Mouse (Mus musculus): Measurements from ENCODE around the gene Sorbs2. TPM values are rescaled to one million over a fixed set of nuclear protein-coding genes. Genes with fewer than 3 reads are reported as not detected.

The Sorbs2 gene
- polyA plus RNA-seq (2016; fragmentation: Nextera tagmentation; extraction: Ambion mirVana): 113 and 115 TPM in 2 replicates

GRCm38 (mm10) chr8:45507634-45508321, at the start of gene Sorbs2:
TSS of gene Sorbs2 (plus strand) at chr8:45507788.
- H3K27me3 ChIP-seq: peaks cover 8% of the 10 kb centered on the region; the same call in 1 of the 2 replicates
- 4% methylated on average over 16 of the region's 16 CpGs for WGBS
- H3K4me1 ChIP-seq: peaks cover 17% of the 10 kb centered on the region
- H3K27ac ChIP-seq: peak within 1 kb of the TSS; percentile 86
- H3K4me3 ChIP-seq (replicated peaks): peak within 1 kb of the TSS; percentile 39
- peak within 1 kb of the TSS; percentile 54 for H3K4me2 ChIP-seq
- peak; percentile 92 for ATAC-seq (ENCODE audit: low FRiP score)
- H3K36me3 ChIP-seq (replicated peaks): no peaks in the 10 kb centered on the region
- H3K9me3 ChIP-seq: no peaks in the 10 kb centered on the region
- H3K9ac ChIP-seq: peak within 1 kb of the TSS; percentile 65

DNA sequence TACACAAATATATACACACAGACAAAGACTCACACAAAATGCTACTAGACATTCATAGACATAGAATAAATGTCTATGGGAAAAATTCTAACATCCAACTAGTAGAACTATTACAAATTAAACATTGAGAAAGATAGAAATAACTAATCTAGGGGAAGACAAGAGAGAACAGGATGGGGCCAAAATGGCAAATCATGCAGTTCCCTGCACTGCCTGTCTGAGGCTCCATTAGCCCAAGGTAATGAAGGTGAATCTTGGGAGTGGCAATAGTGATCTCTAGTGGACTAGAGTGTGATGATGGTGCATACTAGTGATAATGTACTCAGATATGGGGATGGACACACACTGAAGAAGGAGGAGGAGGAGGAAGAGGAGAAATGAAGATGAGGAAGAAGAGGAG, 49.7 kb upstream of the Sorbs2 start:
- Histone ChIP-seq H3K9me3 (no peaks in the 10 kb centered on the region), H3K27me3 (no peaks in the 10 kb centered on the region), H3K36me3 (replicated peaks) (no peaks in the 10 kb centered on the region), H3K4me2 (no peak overlapping the region), H3K9ac (no peak overlapping the region), H3K4me3 (replicated peaks) (no peak overlapping the region), H3K4me1 (no peaks in the 10 kb centered on the region), H3K27ac (no peak overlapping the region)
- ATAC-seq (ENCODE audit: low FRiP score): no peak

- no peak; the same call in 1 of the 2 replicates for ATAC-seq (ENCODE audit: low FRiP score)
- WGBS: 57% methylated on average over 2 of the region's 2 CpGs
Measured at GRCm38 (mm10) chr8:45469006-45469405, 38.6 kb upstream of the Sorbs2 start.

DNA sequence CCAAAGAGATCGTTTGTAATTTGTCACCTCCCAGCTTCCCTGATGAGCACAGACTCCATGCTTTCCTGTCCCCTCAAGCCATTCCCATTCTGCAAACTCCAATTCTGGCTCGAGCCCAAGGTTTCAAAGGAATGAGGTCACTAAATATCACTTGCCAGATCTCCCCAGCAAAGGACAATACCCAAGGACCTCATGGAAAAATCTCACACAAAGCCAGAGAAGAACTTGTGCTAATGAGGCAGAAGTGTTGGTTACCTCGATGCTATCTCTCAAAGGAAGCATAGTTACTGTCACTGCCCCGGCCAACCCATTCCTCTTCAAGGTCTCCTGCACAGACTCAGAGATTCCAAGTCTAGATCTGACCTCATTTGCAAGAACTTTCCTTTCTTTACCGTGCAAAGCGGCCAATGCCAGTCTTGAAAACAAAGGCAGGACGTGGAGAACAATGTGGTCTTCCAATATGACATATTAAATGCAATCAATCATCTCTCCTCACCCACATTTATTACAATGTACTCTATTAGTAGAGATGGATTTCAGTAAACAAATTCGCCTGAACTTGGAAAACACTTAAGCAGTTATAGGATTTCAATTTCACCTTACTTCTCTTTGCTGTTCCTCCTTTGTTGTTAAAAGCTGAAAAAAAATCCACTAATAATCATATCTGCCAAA, 37.9 kb upstream of the Sorbs2 start:
- H3K4me2 ChIP-seq: no peak overlapping the region; the same call in 1 of the 2 replicates
- no peak overlapping the region for H3K4me3 ChIP-seq (replicated peaks)
- 51% methylated on average over 8 of the region's 8 CpGs for WGBS
- peak overlapping the region; percentile 50 for H3K27ac ChIP-seq
- H3K9ac ChIP-seq: no peak overlapping the region
- no peaks in the 10 kb centered on the region for H3K9me3 ChIP-seq
- peaks cover 3% of the 10 kb centered on the region; the same call in 1 of the 2 replicates for H3K4me1 ChIP-seq
- H3K27me3 ChIP-seq: no peaks in the 10 kb centered on the region
- peak; percentile 63; the same call in 1 of the 2 replicates for ATAC-seq (ENCODE audit: low FRiP score)
- no peaks in the 10 kb centered on the region for H3K36me3 ChIP-seq (replicated peaks)

More at GRCm38 (mm10) chr8:45469006-45469405, 38.6 kb upstream of the Sorbs2 start:
- Histone ChIP-seq H3K27ac (peak overlapping the region; percentile 50; the same call in 1 of the 2 replicates), H3K4me2 (no peak overlapping the region), H3K27me3 (no peaks in the 10 kb centered on the region), H3K4me1 (peaks cover 3% of the 10 kb centered on the region; the same call in 1 of the 2 replicates), H3K36me3 (replicated peaks) (no peaks in the 10 kb centered on the region), H3K9ac (no peak overlapping the region), H3K4me3 (replicated peaks) (no peak overlapping the region), H3K9me3 (no peaks in the 10 kb centered on the region)

- 89% methylated on average over 4 of the region's 4 CpGs for WGBS
- ATAC-seq (ENCODE audit: low FRiP score): no peak
Measured at GRCm38 (mm10) chr8:45480886-45481285, 26.7 kb upstream of the Sorbs2 start.

GRCm38 (mm10) chr8:45486281-45486680, 21.3 kb upstream of the Sorbs2 start:
- Histone ChIP-seq H3K36me3 (replicated peaks) (no peaks in the 10 kb centered on the region), H3K27ac (no peak overlapping the region), H3K27me3 (no peaks in the 10 kb centered on the region), H3K4me3 (replicated peaks) (no peak overlapping the region), H3K9me3 (no peaks in the 10 kb centered on the region), H3K9ac (no peak overlapping the region), H3K4me2 (no peak overlapping the region), H3K4me1 (no peaks in the 10 kb centered on the region)
- no peak for ATAC-seq (ENCODE audit: low FRiP score)
- WGBS: 66% methylated on average over 3 of the region's 3 CpGs

More at GRCm38 (mm10) chr8:45480886-45481285, 26.7 kb upstream of the Sorbs2 start:
- Histone ChIP-seq H3K27ac (no peak overlapping the region), H3K4me3 (replicated peaks) (no peak overlapping the region), H3K4me1 (no peaks in the 10 kb centered on the region), H3K9me3 (peaks cover 4% of the 10 kb centered on the region; the same call in 1 of the 2 replicates), H3K36me3 (replicated peaks) (no peaks in the 10 kb centered on the region), H3K4me2 (no peak overlapping the region), H3K9ac (no peak overlapping the region), H3K27me3 (no peaks in the 10 kb centered on the region)

DNA sequence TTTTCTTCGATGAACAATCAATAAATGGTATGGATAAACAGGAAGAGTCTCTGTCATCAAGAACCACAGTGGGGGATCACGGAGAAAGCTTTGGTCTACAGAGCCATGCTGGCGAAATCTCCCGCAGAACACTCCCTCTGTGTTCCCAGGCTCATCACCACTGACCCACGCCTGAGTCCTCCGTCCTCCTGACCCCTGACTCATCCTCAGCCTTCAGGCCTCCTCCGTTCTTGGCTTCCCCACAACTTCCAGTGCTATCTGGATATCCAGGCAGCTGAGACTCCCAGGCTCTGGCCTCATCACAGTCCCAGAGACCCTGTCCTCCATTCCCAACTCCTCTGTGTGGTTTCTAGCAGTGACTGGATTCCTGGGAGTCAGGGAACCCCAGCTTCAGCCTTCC, 3.6 kb upstream of the Sorbs2 start:
- ATAC-seq (ENCODE audit: low FRiP score): no peak
- 81% methylated on average over 7 of the region's 7 CpGs for WGBS
- H3K9ac ChIP-seq: no peak overlapping the region
- H3K36me3 ChIP-seq (replicated peaks): no peaks in the 10 kb centered on the region
- no peak overlapping the region for H3K4me2 ChIP-seq
- H3K4me3 ChIP-seq (replicated peaks): no peak overlapping the region
- no peak overlapping the region for H3K27ac ChIP-seq
- no peaks in the 10 kb centered on the region for H3K9me3 ChIP-seq
- peaks cover 17% of the 10 kb centered on the region for H3K4me1 ChIP-seq
- H3K27me3 ChIP-seq: peaks cover 8% of the 10 kb centered on the region; the same call in 1 of the 2 replicates

- Histone ChIP-seq H3K4me3 (replicated peaks) (no peak overlapping the region), H3K4me1 (peaks cover 17% of the 10 kb centered on the region), H3K36me3 (replicated peaks) (no peaks in the 10 kb centered on the region), H3K9me3 (no peaks in the 10 kb centered on the region), H3K9ac (no peak overlapping the region), H3K4me2 (no peak overlapping the region), H3K27ac (no peak overlapping the region), H3K27me3 (peaks cover 8% of the 10 kb centered on the region; the same call in 1 of the 2 replicates)
- ATAC-seq (ENCODE audit: low FRiP score): no peak
- WGBS: 83% methylated on average over 4 of the region's 4 CpGs
Measured at GRCm38 (mm10) chr8:45506376-45506775, 1.2 kb upstream of the Sorbs2 start.

DNA sequence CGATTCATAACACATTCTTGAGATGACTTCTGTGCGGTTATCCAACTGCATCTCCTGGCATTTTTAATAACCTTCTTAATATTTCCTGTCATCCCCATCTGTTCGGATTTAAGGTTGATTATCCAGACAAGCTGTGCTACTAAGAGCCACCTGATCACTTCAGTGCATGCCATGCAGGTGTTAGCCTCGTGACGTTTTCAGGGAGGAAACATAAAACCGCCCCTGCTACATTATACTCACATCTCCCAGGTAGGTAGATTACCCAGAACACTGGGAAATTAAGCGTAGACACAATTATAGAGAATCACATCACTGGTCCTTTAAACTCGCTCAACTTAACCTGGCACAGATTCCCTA, 333 bp upstream of the Sorbs2 start:
- peak; percentile 77 for ATAC-seq (ENCODE audit: low FRiP score)
- peak overlapping the region; percentile 65; the same call in 1 of the 2 replicates for H3K9ac ChIP-seq
- H3K4me2 ChIP-seq: peak overlapping the region; percentile 54
- no peaks in the 10 kb centered on the region for H3K36me3 ChIP-seq (replicated peaks)
- H3K4me3 ChIP-seq (replicated peaks): peak overlapping the region; percentile 39
- no peaks in the 10 kb centered on the region for H3K9me3 ChIP-seq
- H3K27ac ChIP-seq: peak overlapping the region; percentile 86
- H3K27me3 ChIP-seq: peaks cover 8% of the 10 kb centered on the region; the same call in 1 of the 2 replicates
- peaks cover 17% of the 10 kb centered on the region for H3K4me1 ChIP-seq
- 35% methylated on average over 8 of the region's 8 CpGs for WGBS

GRCm38 (mm10) chr8:45508521-45509104, 1.0 kb downstream of the Sorbs2 start:
- WGBS: 13% methylated on average over 7 of the region's 7 CpGs
- peak overlapping the region; percentile 86 for H3K27ac ChIP-seq
- ATAC-seq (ENCODE audit: low FRiP score): peak; percentile 39; the same call in 1 of the 2 replicates

DNA sequence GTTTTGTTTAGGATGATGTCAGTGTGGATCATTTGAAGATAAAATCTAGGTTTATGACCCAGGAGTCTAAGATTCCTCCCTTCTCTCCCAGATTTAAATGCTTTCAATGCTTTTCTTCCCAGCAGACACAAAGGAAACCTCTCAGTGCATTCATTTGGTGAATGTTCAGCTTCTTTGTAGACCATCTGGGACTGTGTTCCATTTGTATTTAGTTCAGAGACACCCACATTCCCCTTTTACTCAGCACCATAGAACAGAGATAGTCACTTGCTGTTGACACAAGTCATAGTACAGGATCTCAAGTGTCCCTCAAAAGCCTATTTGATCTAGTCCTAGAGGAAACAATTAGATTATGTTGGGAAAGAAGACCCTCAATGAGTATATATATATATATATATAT, 4.8 kb downstream of the Sorbs2 start:
- ATAC-seq (ENCODE audit: low FRiP score): no peak
- no peak overlapping the region for H3K27ac ChIP-seq
- H3K27me3 ChIP-seq: no peaks in the 10 kb centered on the region
- H3K4me2 ChIP-seq: no peak overlapping the region
- H3K36me3 ChIP-seq (replicated peaks): no peaks in the 10 kb centered on the region
- no peaks in the 10 kb centered on the region for H3K9me3 ChIP-seq
- H3K4me3 ChIP-seq (replicated peaks): no peak overlapping the region
- H3K9ac ChIP-seq: no peak overlapping the region
- peaks cover 15% of the 10 kb centered on the region for H3K4me1 ChIP-seq

More at GRCm38 (mm10) chr8:45508521-45509104, 1.0 kb downstream of the Sorbs2 start:
- H3K9ac ChIP-seq: peak overlapping the region; percentile 65
- H3K4me1 ChIP-seq: peaks cover 17% of the 10 kb centered on the region
- peak overlapping the region; percentile 54 for H3K4me2 ChIP-seq
- no peaks in the 10 kb centered on the region for H3K36me3 ChIP-seq (replicated peaks)
- peak overlapping the region; percentile 39 for H3K4me3 ChIP-seq (replicated peaks)
- peaks cover 4% of the 10 kb centered on the region; the same call in 1 of the 2 replicates for H3K27me3 ChIP-seq
- H3K9me3 ChIP-seq: no peaks in the 10 kb centered on the region

- no peaks in the 10 kb centered on the region for H3K36me3 ChIP-seq (replicated peaks)
- no peak overlapping the region for H3K4me3 ChIP-seq (replicated peaks)
- H3K9me3 ChIP-seq: no peaks in the 10 kb centered on the region
- no peaks in the 10 kb centered on the region; the same call in 1 of the 2 replicates for H3K27me3 ChIP-seq
- H3K4me1 ChIP-seq: no peaks in the 10 kb centered on the region
- no peak overlapping the region for H3K27ac ChIP-seq
- 83% methylated on average over 6 of the region's 6 CpGs for WGBS
- no peak overlapping the region for H3K4me2 ChIP-seq
- no peak for ATAC-seq (ENCODE audit: low FRiP score)
- H3K9ac ChIP-seq: no peak overlapping the region
Measured at GRCm38 (mm10) chr8:45521595-45521994, 14.0 kb downstream of the Sorbs2 start.
